Comparison of ENCODE assay signal across 8 mouse cellular contexts in the genomic region with DNA sequence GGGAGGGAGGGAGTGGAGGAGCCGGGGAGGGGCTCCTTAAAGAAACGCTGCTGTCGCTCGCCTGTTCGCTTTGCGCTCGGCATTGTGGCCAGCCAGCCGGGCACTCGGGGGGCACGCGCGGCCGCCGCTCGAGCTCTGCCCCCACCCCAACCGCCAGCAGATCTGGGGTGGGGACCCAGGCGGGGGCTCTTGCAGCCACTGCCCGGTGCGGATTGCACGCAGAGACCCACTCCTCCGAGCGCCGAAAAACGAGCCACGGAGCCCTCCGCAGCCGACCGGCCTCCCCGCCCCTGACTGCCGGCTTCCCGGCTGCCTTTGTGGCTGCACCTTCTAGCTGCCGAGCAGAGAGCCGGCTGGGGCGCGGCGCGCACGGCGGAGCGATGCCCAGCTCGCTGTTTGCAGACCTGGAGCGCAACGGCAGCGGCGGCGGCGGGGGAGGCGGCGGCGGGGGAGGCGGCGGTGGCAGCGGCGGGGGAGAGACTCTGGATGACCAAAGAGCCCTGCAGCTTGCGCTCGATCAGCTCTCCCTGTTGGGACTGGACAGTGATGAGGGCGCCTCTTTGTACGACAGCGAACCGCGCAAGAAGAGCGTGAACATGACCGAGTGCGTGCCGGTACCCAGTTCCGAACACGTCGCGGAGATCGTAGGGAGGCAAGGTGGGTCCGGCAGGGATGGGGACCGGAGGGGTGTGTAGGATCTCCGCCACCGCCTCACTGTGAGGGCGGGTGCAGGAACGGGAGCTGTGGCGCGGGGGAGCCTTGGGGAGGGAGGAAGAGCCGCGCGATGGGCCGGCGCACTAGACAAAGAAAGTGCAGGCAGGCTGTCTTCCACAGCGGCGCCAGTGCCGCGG. TPM values are rescaled to one million over a fixed set of nuclear protein-coding genes. Genes with fewer than 3 reads are reported as not detected.
DNase-seq lines count a peak whose midpoint lies in the region; ATAC-seq and TF ChIP-seq lines count a peak whose summit lies in the region.

A gene (plus strand): TSS at position 63 of the 851 bp plus-strand sequence.

- no peak for ATAC-seq in CD4-positive, CD25-positive, alpha-beta regulatory T cell, adult 4 months
- ATAC-seq in intestine, postnatal 0 days, result peak; percentile 7; the same call in 1 of the 2 replicates
- no peak for ATAC-seq in midbrain, embryonic 11.5 days (ENCODE audit: low FRiP score)

- TF ChIP-seq CTCF in intestine, postnatal 0 days (IDR thresholded peaks at IDR 0.05; ENCODE audit: low read depth), result no peak

- H3K36me3 ChIP-seq in intestine, postnatal 0 days (ENCODE audit: control insufficient read depth, insufficient read depth), result no peaks in the 10 kb centered on the region; the same call in 1 of the 2 replicates
- H3K36me3 ChIP-seq in midbrain, embryonic 11.5 days (ENCODE audit: control insufficient read depth, insufficient read depth, low read length), result peaks cover 13% of the 10 kb centered on the region

- H3K9me3 ChIP-seq in intestine, postnatal 0 days (ENCODE audit: control insufficient read depth), result no peaks in the 10 kb centered on the region
- no peaks in the 10 kb centered on the region for H3K9me3 ChIP-seq in midbrain, embryonic 11.5 days (ENCODE audit: control insufficient read depth, low read length)

- under 1% methylated on average over 83 of the region's 87 CpGs for WGBS in intestine, postnatal 0 days
- WGBS in midbrain, embryonic 11.5 days, result under 1% methylated on average over 85 of the region's 87 CpGs

- DNase-seq in CD4-positive, CD25-positive, alpha-beta regulatory T cell, adult 2 months (ENCODE audit: low read depth, low spot score), result peak; percentile 79
- DNase-seq in embryo, embryonic 10 days (ENCODE audit: low spot score), result peak; percentile 65
- peak; percentile 61 to 70 for DNase-seq in gastrocnemius, postnatal 4 days (ENCODE audit: low spot score in 2 of 2)
- DNase-seq in left cerebral cortex, postnatal 4 days, result peak; percentile 64
- DNase-seq in midbrain, embryonic 11.5 days (ENCODE audit: low spot score, missing footprints), result peak; percentile 95
- peak; percentile 49 to 67 for DNase-seq in spleen, postnatal 10 days (ENCODE audit: low spot score in 2 of 2)

- H3K27me3 ChIP-seq in intestine, postnatal 0 days (replicated peaks; ENCODE audit: control insufficient read depth, insufficient read depth, low read length), result peaks cover 5% of the 10 kb centered on the region; the same call in 1 of the 2 replicates
- H3K27me3 ChIP-seq in midbrain, embryonic 11.5 days (ENCODE audit: control insufficient read depth, insufficient read depth, low read length), result no peaks in the 10 kb centered on the region

- peak within 1 kb of the TSS; percentile 96 for H3K4me2 ChIP-seq in intestine, postnatal 0 days (replicated peaks; ENCODE audit: low read depth)
- H3K4me2 ChIP-seq in midbrain, embryonic 11.5 days, result peak within 1 kb of the TSS; percentile 91

- peak within 1 kb of the TSS; percentile 91 for H3K27ac ChIP-seq in intestine, postnatal 0 days (ENCODE audit: low read depth, low read length)
- peak within 1 kb of the TSS; percentile 100 for H3K27ac ChIP-seq in midbrain, embryonic 11.5 days (ENCODE audit: low read depth, low read length)

- peak within 1 kb of the TSS; percentile 76 for H3K4me3 ChIP-seq in intestine, postnatal 0 days (ENCODE audit: low read depth, low read length)
- peak within 1 kb of the TSS; percentile 100 for H3K4me3 ChIP-seq in midbrain, embryonic 11.5 days (ENCODE audit: low read depth, low read length)

- 0 out of 2 replicates have a peak, but pooled peaks cover 5% of the 10 kb centered on the region for H3K4me1 ChIP-seq in intestine, postnatal 0 days (replicated peaks; ENCODE audit: control insufficient read depth, insufficient read depth, low read length)
- H3K4me1 ChIP-seq in midbrain, embryonic 11.5 days (ENCODE audit: control insufficient read depth, insufficient read depth, low read length), result peaks cover 19% of the 10 kb centered on the region

- peak within 1 kb of the TSS; percentile 79 for H3K9ac ChIP-seq in intestine, postnatal 0 days (ENCODE audit: low read depth, low read length)
- H3K9ac ChIP-seq in midbrain, embryonic 11.5 days (ENCODE audit: low read length), result peak within 1 kb of the TSS; percentile 100

- intact Hi-C loops in left cerebral cortex, postnatal 4 days (cut with DNase I), result loop anchor here (2.0 to 10.0 kb wide), 4 partner anchors 147 to 681 kb away; no protein-coding TSS in a partner anchor

RNA-seq across cellular contexts. Expression of the gene that starts here (rescaled TPM):
- polyA plus RNA-seq in CD4-positive, CD25-positive, alpha-beta regulatory T cell, adult 4 months (2017; shearing (Covaris generic)), result 1 to 10 TPM; 1.8 to 2.9 TPM
- total RNA-seq in gastrocnemius, postnatal 4 days (2021), result 10 to 100 TPM; 15.6 to 15.7 TPM
- polyA plus RNA-seq in intestine, postnatal 0 days (2015; fragmentation: Nextera tagmentation; extraction: Ambion mirVana), result 2.3 and 2.8 TPM in 2 replicates
- 10 to 100 TPM; 73.8 to 79.0 TPM for total RNA-seq in left cerebral cortex, postnatal 4 days (2021)
- polyA plus RNA-seq in midbrain, embryonic 11.5 days (2014; fragmentation: Nextera tagmentation; extraction: Ambion mirVana), result 31.6 and 35.5 TPM in 2 replicates

Comparison
In these comparisons a context has a peak if more than half of its experiments do, and no peak if none do; other contexts are left out.
1. RNA of the gene that starts here (total RNA-seq): 73.8 to 79.0 TPM in left cerebral cortex, postnatal 4 days; 15.6 to 15.7 TPM in gastrocnemius, postnatal 4 days; every median in the first group is over 4 times any median in the second.
2. Peak in every context shown above with its lines, with median percentiles within 50 percentile points of each other: DNase-seq.